Mouse (Mus musculus) neural tube, embryonic 11.5 days (tissue): ENCODE measurements around the gene AC140267.1. TPM values are rescaled to one million over a fixed set of nuclear protein-coding genes. Genes with fewer than 3 reads are reported as not detected.

Experiments
- ATAC-seq: fragments of 200-750 bp; cut with Nextera tagmentation; 2 replicates; pipeline ENCODE4 v1.8.0; 2017; ENCODE audit warnings: moderate number of reproducible peaks, mild to moderate bottlenecking, moderate TSS enrichment, moderate library complexity; ENCODE audit not compliant: insufficient read depth, low FRiP score, low TSS enrichment
- DNase-seq: peaks from one replicate; pipeline ENCODE4 v3.0.0-alpha.2; 2015; ENCODE audit warnings: low spot score
- H3K27ac ChIP-seq: fragments of 300-500 bp; sonication (generic); 2 replicates; pipeline ENCODE4 v1.5.1; 2014; ENCODE audit warnings: low read depth, mild to moderate bottlenecking, low read length
- H3K27me3 ChIP-seq: fragments of 300-500 bp; sonication (generic); 2 replicates; pipeline ENCODE4 v1.6.1; 2014; ENCODE audit warnings: mild to moderate bottlenecking, low read length, mixed read lengths; ENCODE audit not compliant: control insufficient read depth, insufficient read depth
- H3K36me3 ChIP-seq: fragments of 300-500 bp; sonication (generic); 2 replicates; pipeline ENCODE4 v1.6.1; 2014; ENCODE audit warnings: mild to moderate bottlenecking, low read length, moderate library complexity, mixed read lengths; ENCODE audit not compliant: control insufficient read depth, insufficient read depth
- H3K4me1 ChIP-seq: fragments of 300-500 bp; sonication (generic); 2 replicates; pipeline ENCODE4 v1.6.1; 2014; ENCODE audit warnings: low read length, mixed read lengths; ENCODE audit not compliant: control insufficient read depth, insufficient read depth
- H3K4me2 ChIP-seq: fragments of 300-500 bp; sonication (generic); 2 replicates; pipeline ENCODE4 v1.6.1; 2014; ENCODE audit warnings: low read depth, mild to moderate bottlenecking, moderate library complexity
- H3K4me3 ChIP-seq: fragments of 300-500 bp; sonication (generic); 2 replicates; pipeline ENCODE4 v1.5.1; 2014; ENCODE audit warnings: low read depth, low read length
- H3K9ac ChIP-seq: fragments of 300-500 bp; sonication (generic); 2 replicates; pipeline ENCODE4 v1.6.1; 2014; ENCODE audit warnings: mild to moderate bottlenecking, low read length
- H3K9me3 ChIP-seq: fragments of 300-500 bp; sonication (generic); 2 replicates; pipeline ENCODE4 v1.6.1; 2016; ENCODE audit warnings: low read length; ENCODE audit not compliant: control insufficient read depth
- WGBS: fragments of 180-500 bp; shearing (Covaris S2); extraction: QIAGEN DNeasy Blood & Tissue Kit; methylation state at CpG from one replicate; pipeline ENCODE4 v1.1.7; 2014; 5-methylcytosine and 5-hydroxymethylcytosine counted together
- polyA plus RNA-seq: library from polyadenylated mRNA; unstranded; fragments of >200 nt; fragmentation: Nextera tagmentation; extraction: Ambion mirVana; gene quantifications from 2 replicates; pipeline ENCODE4 v1.2.1, GENCODE M21; 2014

Gene AC140267.1
- polyA plus RNA-seq, 1 experiment from 2014 or later: not detected

DNA sequence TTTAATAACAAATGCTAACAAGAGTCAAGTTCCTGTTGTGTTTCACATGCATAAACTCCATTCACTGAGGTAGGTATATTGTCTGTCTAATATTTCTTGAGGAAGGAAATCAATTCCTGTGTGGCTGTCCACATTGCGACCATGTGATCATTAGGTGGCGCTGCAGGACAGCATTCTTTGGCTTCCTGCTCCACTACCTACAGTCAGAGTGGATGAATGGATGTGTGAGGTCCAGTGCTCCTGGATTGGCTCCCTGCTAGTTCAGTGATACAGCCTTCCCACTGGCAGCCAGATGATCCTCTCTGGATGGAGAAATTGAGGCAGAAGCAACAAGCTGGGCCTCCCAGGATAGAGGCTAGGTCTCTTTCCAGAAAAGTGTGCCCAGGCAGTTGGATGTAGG lies 30.6 kb downstream of the AC140267.1 start:
- ATAC-seq: peak; percentile 57; the same call in 1 of the 2 replicates
- Histone ChIP-seq H3K27ac (no peak overlapping the region), H3K9me3 (no peaks in the 10 kb centered on the region), H3K27me3 (no peaks in the 10 kb centered on the region), H3K4me1 (no peaks in the 10 kb centered on the region), H3K9ac (no peak overlapping the region), H3K4me2 (no peak overlapping the region), H3K36me3 (no peaks in the 10 kb centered on the region), H3K4me3 (no peak overlapping the region)
- peak; percentile 78 for DNase-seq
- 0% methylated on average over 2 of the region's 2 CpGs for WGBS

DNA sequence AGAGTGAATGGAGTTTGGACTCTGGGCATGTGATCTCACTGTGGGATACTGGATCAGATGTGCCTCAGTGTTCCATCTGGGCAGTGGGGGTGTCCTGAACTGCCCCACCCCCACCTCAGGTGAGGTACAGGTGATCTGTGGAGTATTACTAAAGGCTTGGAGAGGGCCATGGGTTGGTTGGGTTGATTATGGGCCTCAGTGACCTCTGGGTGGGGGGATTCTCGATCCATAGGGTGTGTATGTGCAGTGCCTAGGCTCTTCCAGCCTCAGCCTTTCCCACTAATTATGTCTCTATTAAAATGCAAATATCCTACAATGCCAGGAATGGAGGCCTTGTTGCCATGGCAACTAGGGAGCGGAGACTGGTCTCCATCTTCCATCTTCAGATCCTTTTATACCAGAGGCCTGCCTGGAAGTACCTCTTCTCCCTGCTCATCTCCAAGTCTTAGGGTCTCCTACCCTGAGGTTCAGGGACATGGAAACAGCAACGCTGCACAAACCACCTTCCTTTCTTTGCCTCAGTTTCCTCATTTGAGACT lies 36.3 kb downstream of the AC140267.1 start:
- no peak overlapping the region for H3K27ac ChIP-seq
- DNase-seq (no peak), ATAC-seq (no peak)
- peaks cover 2% of the 10 kb centered on the region; the same call in 1 of the 2 replicates for H3K4me1 ChIP-seq
- no peaks in the 10 kb centered on the region for H3K27me3 ChIP-seq
- H3K4me2 ChIP-seq: no peak overlapping the region
- no peak overlapping the region for H3K9ac ChIP-seq
- WGBS: 67% methylated on average over 3 of the region's 3 CpGs
- no peaks in the 10 kb centered on the region for H3K9me3 ChIP-seq
- H3K36me3 ChIP-seq: no peaks in the 10 kb centered on the region
- H3K4me3 ChIP-seq: no peak overlapping the region

DNA sequence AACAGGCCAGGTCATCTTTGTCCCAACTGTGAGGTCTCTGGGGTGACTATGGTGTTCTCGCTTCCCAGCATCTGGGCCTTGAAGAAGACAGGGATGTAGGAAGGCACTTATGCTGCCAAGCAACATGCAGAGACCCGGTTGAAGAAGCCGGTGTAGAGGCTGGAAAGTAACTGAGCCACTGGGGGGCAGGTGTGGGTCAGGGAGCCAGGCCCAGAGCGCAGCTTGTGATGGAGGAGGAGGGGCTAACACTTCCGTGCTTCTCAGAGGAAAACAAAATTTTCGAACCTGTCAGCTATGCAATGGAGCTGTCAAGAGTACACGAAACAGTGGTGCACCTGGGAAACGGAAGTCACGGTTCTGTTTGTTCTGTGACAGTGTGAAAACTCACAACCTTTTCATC lies 41.5 kb downstream of the AC140267.1 start:
- H3K4me3 ChIP-seq: no peak overlapping the region
- no peaks in the 10 kb centered on the region for H3K9me3 ChIP-seq
- no peak overlapping the region for H3K27ac ChIP-seq
- no peak overlapping the region for H3K9ac ChIP-seq
- H3K27me3 ChIP-seq: no peaks in the 10 kb centered on the region
- H3K36me3 ChIP-seq: no peaks in the 10 kb centered on the region
- no peak for ATAC-seq
- peak; percentile 37 for DNase-seq
- H3K4me2 ChIP-seq: no peak overlapping the region
- 47% methylated on average over 9 of the region's 9 CpGs for whole genome bisulfite sequencing
- H3K4me1 ChIP-seq: no peaks in the 10 kb centered on the region

DNA sequence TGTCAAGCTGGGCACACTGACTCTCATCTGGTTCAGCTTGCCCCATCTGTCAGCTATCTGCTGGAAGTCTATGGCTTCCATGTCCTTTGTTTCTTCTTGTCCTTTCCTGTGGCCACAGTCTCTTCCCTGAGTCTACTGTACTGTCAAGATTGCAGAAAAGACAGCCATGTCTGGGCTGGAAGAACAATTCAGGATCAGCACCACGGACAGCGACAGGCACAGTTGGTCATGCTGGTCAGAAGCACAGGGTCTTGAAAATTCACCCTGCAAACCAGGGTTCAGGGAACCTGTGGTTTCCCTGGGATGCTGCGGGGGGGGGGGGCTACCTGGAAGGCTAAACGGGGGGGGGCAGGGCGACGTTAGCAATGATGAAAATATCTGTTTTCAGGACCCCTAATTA lies 42.0 kb downstream of the AC140267.1 start:
- H3K4me1 ChIP-seq: no peaks in the 10 kb centered on the region
- H3K4me2 ChIP-seq: no peak overlapping the region
- H3K36me3 ChIP-seq: no peaks in the 10 kb centered on the region
- no peaks in the 10 kb centered on the region for H3K9me3 ChIP-seq
- H3K4me3 ChIP-seq: no peak overlapping the region
- H3K9ac ChIP-seq: no peak overlapping the region
- DNase-seq (peak; percentile 71), ATAC-seq (no peak)
- no peaks in the 10 kb centered on the region for H3K27me3 ChIP-seq
- H3K27ac ChIP-seq: no peak overlapping the region
- WGBS: 1% methylated on average over 6 of the region's 6 CpGs

DNA sequence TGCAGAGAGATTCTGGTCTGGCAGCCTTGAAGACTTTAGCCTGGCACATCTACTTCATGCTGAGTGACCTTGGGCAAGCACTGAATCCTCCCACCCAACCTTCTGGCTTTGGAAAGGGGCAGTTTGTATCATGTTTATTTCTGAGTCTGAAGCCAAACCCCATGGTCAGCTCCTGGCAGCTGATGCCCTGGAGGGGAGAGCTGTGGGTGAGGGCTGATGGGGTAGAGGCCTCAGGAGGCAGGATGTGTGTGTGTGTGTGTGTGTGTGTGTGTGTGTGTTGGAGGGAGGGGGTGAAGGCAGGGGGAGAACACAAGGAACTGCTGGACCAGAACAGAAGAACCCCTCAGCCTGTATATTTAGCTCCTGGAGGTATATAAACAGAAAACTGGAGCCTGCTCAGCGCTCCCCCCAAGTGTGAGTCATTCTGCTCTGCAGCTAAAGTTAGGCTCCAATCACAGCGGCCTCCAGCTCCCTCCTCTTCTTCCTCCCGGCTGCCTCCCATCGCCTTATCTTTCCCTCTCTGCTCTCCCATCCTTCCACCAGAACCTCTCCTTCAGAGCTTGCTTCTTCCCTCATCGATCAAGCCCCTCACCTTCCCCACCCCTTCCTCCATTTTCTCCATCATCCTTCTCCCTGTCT lies 42.6 kb downstream of the AC140267.1 start:
- H3K27ac ChIP-seq: no peak overlapping the region
- H3K9ac ChIP-seq: no peak overlapping the region
- H3K27me3 ChIP-seq: no peaks in the 10 kb centered on the region
- 59% methylated on average over 5 of the region's 5 CpGs for WGBS
- H3K9me3 ChIP-seq: no peaks in the 10 kb centered on the region
- no peaks in the 10 kb centered on the region for H3K36me3 ChIP-seq
- ATAC-seq (no peak), DNase-seq (no peak)
- no peak overlapping the region for H3K4me3 ChIP-seq
- no peaks in the 10 kb centered on the region for H3K4me1 ChIP-seq
- H3K4me2 ChIP-seq: no peak overlapping the region

DNA sequence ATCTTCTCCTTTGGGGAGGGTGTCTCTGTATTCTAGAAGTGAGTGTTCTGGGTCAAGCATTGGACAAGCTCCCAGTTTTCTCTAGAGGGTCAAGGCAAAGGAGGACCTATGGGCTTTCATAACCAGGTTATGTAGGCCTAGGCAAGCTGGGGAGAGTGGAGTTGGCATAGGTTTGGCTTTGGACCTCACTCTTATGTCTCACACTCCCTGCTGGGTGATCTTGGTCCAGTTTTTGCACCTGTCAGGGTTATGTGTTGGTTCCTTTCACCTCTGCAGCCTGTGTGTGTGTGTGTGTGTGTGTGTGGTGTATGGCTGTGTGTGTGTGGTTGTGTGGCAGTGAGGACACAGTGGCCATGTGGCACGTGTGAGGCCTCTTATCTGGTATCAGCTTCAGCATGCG lies 43.4 kb downstream of the AC140267.1 start:
- ATAC-seq: no peak
- Histone ChIP-seq H3K4me3 (no peak overlapping the region), H3K4me2 (no peak overlapping the region), H3K27ac (no peak overlapping the region), H3K9ac (no peak overlapping the region), H3K4me1 (no peaks in the 10 kb centered on the region), H3K36me3 (no peaks in the 10 kb centered on the region), H3K9me3 (no peaks in the 10 kb centered on the region), H3K27me3 (no peaks in the 10 kb centered on the region)
- 77% methylated on average over 2 of the region's 2 CpGs for WGBS
- DNase-seq: no peak

DNA sequence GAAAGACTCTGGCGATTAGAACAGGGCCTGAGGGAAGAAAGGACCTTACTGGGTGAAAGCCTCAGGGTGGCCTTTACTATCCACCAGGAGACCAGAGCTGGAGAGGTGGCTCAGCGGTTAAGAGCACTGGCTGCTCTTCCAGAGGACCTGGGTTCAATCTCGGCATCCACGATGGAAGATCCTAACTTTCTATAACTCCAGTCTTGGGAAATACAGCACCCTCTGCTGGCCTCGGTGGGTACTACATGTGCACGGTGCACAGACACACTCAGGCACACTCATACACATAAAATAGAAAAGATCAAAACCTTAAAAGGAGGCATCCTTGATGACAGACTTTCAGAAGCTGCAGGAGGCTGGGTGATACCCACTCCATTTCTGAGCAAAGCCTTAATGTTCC lies 45.0 kb downstream of the AC140267.1 start:
- Histone ChIP-seq H3K27me3 (peaks cover 9% of the 10 kb centered on the region), H3K9me3 (no peaks in the 10 kb centered on the region), H3K36me3 (no peaks in the 10 kb centered on the region), H3K27ac (no peak overlapping the region), H3K4me1 (no peaks in the 10 kb centered on the region), H3K4me2 (no peak overlapping the region), H3K9ac (no peak overlapping the region), H3K4me3 (no peak overlapping the region)
- no peak for ATAC-seq
- WGBS: 28% methylated on average over 6 of the region's 6 CpGs
- peak; percentile 57 for DNase-seq

Other genes with a start within 250 kb of the AC140267.1 start
- gene Pdgfb, start 220.9 kb upstream of the AC140267.1 start, polyA plus RNA-seq: 2.2 and 3.8 TPM in 2 replicates
- gene Syngr1, start 144.5 kb upstream of the AC140267.1 start, polyA plus RNA-seq: 8.7 TPM in 2 replicates
- 1,003 and 1,056 TPM in 2 replicates for gene Rpl3, start 144.0 kb upstream of the AC140267.1 start, polyA plus RNA-seq
- gene Tab1, start 102.7 kb upstream of the AC140267.1 start, polyA plus RNA-seq: 35.7 and 36.0 TPM in 2 replicates
- 11.6 and 12.3 TPM in 2 replicates for gene Mgat3, start 62.1 kb upstream of the AC140267.1 start, polyA plus RNA-seq
- 41.8 and 47.3 TPM in 2 replicates for gene Mief1, start 1.8 kb upstream of the AC140267.1 start, polyA plus RNA-seq
- 127 and 134 TPM in 2 replicates for gene Atf4, start 19.3 kb downstream of the AC140267.1 start, polyA plus RNA-seq
- 70.3 and 76.9 TPM in 2 replicates for gene Rps19bp1, start 28.5 kb downstream of the AC140267.1 start, polyA plus RNA-seq
- gene Cacna1i, start 51.4 kb downstream of the AC140267.1 start, polyA plus RNA-seq: 0.05 and 0.09 TPM in 2 replicates